Mouse (Mus musculus): ENCODE data around the gene Rgs3. TPM values are rescaled to one million over a fixed set of nuclear protein-coding genes. Genes with fewer than 3 reads are reported as not detected.

The Rgs3 gene
- polyA plus RNA-seq, 2 experiments from 2014 or later, result 45.2 to 51.1 TPM

DNA sequence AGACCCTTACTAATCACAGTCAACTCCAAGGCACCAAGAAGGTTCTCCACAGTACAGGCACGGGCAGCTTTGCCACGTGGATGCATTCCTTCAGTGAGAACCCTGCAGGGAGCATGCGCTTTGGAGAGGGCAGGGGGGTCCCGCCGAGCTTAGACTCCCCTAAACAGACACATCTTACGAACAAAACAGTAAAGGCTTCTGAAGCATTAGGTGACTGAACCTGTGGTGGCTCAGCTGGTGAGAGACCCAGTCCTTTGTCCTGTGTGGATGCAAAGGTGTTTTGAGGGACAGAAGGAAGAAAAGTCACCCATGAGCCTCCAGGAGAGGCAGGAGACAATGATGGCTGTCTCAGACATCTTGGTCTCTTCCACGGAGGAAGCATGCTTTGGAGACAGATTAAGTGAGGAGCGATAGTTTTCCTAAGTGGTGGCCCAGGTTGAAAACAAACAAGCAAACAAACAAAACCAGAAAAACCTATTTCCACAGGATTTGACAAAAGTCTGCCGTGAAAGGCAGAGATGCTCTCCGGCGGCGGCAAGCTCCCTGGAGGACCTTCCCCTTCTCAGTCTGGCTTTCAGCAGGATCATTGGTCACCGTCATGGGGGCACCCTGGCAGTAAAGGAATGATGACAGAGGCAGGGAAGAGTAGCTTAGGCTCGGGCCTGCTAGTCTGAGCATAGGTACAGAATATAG, 100.4 kb downstream of the Rgs3 start:
- no peak for ATAC-seq

DNA sequence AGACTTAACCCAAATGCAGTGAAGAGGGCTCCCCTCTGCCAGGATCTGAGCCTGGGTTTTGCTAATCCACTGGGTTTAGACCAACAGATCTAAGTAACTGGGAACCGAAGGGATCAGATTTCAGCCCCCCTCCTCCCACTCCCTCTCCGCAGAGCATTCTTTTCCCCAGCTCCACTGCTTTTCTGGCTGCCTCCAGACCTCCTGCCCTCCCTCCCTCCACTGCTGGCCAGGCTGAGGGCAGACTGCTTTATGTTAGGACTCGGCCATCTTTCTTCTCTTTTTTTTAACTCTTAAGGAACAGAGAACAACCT, 100.9 kb downstream of the Rgs3 start:
- ATAC-seq, result no peak

GRCm38 (mm10) chr4:62661311-62661849, 101.7 kb downstream of the Rgs3 start:
- ATAC-seq, result peak; percentile 78

DNA sequence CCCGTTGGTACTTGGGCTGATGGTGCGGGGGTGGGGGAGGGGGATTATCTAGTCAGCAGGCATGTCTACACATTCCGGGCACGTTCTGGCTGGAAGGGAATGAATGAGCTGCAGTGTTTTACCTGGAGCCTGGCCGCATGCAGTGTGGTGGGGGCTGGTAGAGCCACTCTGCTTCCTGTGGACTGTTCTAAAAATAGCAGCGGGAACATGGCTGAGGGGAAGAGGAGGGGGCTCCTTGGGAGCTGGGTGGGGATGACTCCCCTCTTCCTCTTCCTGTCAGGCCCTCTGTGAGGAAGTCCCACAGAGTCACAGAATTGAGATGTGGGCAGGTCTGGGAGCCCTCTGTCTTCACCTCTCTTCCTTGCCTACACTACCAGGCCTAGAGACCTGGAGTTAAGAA, 103.7 kb downstream of the Rgs3 start:
- peak; percentile 44 for ATAC-seq

GRCm38 (mm10) chr4:62665842-62666241, 106.2 kb downstream of the Rgs3 start:
- no peak for ATAC-seq

DNA sequence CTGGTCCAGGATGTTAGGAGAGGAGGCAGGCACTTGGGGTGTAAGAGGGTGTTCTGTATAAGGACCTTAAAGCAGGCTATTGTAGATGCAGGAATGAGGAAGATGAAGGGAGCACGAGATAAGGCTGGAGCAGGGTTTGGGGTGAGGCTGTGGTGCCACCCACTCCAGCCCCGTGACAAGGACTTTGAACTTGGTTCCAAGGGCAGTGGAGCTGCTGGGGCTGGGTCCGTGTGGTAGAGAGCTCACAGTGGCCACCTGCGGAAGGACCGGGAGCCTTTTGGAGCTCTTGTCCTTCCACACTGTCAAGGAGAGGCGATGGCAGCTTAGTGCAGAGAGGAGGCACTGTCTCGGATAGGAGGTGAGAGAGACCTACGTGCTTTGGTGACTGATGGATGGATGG, 109.0 kb downstream of the Rgs3 start:
- ATAC-seq, result no peak

- ATAC-seq, result no peak
Measured at GRCm38 (mm10) chr4:62669094-62670071, 109.7 kb downstream of the Rgs3 start.

GRCm38 (mm10) chr4:62673531-62674030, 113.9 kb downstream of the Rgs3 start:
- ATAC-seq, result no peak

- ATAC-seq, result no peak
Measured at GRCm38 (mm10) chr4:62674031-62674995, 114.7 kb downstream of the Rgs3 start.

DNA sequence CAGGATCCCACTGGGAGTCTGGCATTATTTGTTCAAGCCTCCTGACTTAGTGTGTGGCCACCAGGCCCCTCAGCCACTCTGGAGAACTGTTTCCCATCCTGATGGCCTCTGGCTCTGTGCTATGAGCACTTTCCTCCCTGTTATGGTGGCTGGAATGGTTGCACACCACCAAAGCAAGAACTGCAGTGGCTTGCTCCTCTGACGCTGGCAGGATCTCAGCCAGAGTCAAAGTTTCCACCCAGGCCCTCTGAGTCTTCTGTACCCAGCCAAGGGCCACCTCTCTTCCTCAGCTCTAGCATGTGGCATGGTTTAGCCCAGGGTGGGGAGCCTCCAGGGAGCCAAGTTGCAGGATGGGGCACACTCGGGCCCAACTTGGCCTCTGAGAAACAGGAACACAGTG, 115.7 kb downstream of the Rgs3 start:
- no peak for ATAC-seq

GRCm38 (mm10) chr4:62677047-62677737, 117.5 kb downstream of the Rgs3 start:
- no peak for ATAC-seq

GRCm38 (mm10) chr4:62679157-62679556, 119.5 kb downstream of the Rgs3 start:
- peak; percentile 44 for ATAC-seq

DNA sequence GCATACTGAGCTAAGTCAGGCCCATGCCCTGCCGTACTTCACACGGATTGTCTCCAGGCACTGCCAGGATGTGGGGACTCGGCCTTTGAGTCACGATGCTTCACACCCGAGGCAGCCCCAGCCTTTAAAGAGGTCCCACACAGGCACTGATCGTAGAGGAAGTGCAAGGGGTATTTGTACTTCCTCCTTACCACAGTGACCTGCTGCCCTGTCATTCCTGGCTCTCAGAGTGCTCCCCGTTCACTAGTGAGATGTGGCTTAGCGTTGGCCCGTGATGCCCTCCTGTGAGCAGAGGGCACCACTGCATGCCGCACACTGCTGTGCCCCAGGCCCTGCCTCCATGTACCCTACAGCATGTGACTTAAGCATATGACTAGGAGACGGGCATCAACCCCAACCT, 121.8 kb downstream of the Rgs3 start:
- ATAC-seq, result peak; percentile 65

DNA sequence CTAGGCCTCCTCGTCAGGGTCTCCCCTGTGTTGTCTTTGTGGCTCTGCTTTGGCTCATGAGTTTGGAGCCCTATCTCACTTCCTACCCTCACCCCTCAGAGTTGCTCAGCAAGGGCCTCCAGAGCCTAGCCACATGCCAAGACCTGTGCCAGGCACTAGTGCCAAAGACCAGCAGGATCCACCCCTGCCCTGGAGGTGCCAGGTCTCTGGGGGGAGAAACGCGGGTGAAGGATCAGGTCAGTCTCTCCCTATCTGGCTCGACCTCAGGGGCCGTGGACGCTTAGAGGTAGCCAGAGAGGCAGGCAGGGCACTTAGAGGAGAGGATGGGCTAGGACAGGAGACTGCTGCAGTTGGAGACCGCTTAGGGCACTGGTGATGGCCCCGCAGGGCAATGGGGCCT, 122.7 kb downstream of the Rgs3 start:
- ATAC-seq, result no peak

DNA sequence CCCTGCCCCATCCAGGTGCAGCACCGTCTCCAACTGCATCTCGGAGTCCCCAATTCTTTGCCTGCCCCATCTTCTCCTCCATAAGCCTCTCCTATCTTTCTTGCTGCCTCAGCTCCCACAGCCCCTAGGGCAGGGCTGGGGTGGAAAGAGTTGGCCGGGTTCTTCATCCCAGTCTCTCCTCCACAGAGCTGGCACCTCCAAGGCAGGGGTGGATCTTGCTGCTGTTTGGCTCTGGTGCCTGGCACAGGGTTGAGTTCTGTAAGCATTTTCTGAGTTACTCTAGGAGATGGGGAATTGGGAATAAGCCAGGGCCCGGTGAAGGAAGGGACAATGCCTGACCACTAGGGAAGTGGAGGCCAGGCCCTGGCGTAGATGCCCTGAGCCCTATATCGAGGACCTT, 123.5 kb downstream of the Rgs3 start:
- ATAC-seq, result no peak

DNA sequence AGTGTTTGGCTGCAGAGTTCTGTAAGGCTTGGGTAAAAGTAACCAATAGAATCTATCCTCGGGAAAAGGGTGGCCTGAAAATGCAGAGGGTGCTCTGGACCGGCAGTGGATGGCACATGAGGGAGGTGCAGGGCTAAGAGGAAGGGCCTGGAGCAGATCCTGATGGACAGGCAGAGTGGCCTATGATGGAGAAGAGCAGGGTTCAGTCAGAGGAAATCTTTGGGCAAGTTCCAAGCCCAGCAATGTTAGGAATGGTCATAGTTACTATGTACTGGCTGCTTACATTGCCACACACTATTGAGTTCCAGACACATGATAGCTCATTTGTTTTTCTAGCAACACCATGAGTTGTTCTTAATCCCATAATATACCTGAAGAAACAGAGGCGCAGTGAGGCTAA, 124.7 kb downstream of the Rgs3 start:
- no peak for ATAC-seq

- ATAC-seq, result peak; percentile 79
Measured at GRCm38 (mm10) chr4:62685268-62685667, 125.6 kb downstream of the Rgs3 start.

DNA sequence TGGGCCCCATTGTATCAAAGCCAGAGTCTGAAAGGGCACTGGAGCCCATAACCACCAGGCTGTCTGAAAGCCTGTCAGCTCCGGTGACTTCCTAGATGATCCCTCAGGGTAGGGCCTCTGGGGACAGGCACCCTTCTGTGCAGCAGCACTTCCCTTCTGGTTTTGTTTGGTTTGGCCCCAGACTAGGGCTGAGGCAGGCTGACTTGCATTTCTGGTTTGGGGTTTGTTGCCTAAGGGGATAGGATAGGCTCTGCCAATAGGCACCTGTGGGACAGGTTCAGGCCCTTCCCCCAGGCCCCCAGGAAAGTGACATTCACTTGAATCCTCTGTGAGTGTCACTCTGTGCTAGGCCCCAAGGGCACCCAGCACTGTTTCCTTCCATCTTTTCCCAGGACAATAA, 127.1 kb downstream of the Rgs3 start:
- no peak for ATAC-seq

DNA sequence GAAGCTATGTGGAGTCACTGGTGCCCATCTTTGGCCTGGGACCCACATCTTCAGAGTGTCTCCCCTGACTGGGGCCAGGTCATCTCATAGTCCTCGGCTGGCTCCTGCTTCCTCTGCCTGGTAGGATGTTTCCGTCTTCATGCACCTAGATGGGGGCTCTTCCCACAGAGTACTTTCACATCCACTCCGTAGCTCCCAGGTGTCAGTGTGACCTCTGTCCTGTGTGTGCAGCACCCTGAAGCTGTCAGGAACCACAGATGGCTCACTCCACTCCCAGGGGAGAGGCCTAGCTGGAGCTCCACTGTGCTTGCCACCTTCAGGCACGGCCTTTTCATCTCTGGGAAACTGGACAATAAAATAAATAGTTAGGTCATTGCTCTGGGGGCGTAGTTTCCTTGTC, 128.5 kb downstream of the Rgs3 start:
- no peak for ATAC-seq

GRCm38 (mm10) chr4:62690997-62691396, 131.3 kb downstream of the Rgs3 start:
- ATAC-seq, result no peak

DNA sequence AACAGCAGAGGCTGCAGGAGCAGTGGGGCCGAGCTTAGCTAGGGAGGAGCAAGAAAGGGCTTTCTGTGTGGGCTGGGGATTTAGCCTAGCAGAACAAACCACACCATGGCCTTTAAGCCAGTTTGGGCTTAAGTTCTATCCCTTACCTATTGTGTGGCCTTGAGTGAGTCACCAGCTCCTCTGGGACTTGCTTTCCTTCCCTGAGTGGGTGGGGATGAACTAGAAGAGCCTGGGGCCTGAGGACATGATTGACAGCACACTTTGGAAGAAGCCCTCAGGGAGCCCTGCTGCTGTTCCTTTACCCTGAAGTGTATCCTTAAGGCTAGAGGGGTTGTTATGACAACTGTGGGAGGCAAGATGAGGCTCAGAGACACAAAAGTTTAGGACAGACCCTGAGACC, 132.0 kb downstream of the Rgs3 start:
- no peak for ATAC-seq

DNA sequence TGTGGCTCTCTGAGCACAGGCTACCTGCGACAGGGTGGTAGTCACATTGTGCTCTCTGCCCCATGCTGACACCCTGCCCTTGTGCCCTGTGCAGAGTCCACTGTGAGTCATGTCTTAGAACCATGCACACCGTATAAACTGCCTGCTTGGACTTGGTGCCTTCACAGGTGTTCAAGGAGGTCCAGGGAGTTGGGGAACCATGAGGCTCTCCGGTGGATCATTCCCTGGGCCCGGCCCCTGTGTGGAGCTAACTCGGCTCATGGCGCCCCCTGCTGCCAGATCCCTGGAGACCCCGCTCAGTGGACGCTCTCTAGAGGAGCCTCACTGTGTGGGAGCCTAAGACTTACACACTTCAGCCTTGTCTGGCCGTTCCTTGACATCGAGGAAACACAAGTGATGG, 134.2 kb downstream of the Rgs3 start:
- no peak for ATAC-seq
